Mouse (Mus musculus) embryo, embryonic 10.5 days (tissue): ENCODE measurements at regions not wholly inside any gene's neighbourhood (a gene's known extent, or its start where the extent isn't known, plus 50 kb on each side); places are given as distances from the start of the nearest gene placed in this dataset.
"Not testable (repeated sequence)": the region's sequence is repeated elsewhere in the genome, so short reads cannot be mapped to it uniquely, and the experiment has no call there.

Source experiments
- DNase-seq: peaks from one replicate; pipeline ENCODE4 v3.0.0-alpha.2; 2015; ENCODE audit warnings: low spot score

GRCm38 (mm10) chr2:171985813-171986572, 57.3 kb downstream of the Cbln4 start:
- DNase-seq = no peak

- no peak for DNase-seq
Measured at GRCm38 (mm10) chr2:171969311-171969905, 73.9 kb downstream of the Cbln4 start.

DNA sequence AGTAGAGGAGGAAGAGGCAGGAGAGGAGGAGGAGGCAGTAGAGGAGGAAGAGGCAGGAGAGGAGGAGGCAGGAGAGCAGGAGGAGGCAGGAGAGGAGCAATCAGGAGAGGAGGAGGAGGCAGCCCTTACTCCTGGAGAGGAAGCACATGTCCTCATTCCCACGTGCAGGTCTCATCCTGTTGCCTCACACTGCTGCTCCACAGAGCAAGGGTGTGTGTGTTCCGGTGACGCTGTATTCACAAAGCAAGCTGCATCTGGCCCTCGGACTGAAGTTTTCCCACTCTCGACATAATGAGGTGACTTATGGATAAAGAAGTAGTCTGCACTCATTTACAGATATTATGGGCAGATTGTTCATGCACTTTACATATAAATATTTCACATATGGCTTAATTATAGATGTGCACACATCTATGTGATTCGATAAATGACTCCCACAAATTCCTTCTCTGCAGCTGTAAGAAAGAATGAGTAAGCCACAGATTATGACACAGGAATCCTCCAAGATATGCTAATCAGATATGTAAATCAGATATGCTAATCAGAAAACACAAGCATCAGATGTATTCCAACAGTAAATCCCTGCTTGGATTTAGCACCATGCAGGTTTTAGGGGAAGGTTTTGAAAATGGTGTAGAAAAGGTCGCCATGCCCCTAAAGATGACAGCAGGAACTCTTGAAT, 96.6 kb downstream of the Cbln4 start:
- DNase-seq = no peak

GRCm38 (mm10) chr2:171942671-171943070, 100.6 kb downstream of the Cbln4 start:
- DNase-seq = no peak

DNA sequence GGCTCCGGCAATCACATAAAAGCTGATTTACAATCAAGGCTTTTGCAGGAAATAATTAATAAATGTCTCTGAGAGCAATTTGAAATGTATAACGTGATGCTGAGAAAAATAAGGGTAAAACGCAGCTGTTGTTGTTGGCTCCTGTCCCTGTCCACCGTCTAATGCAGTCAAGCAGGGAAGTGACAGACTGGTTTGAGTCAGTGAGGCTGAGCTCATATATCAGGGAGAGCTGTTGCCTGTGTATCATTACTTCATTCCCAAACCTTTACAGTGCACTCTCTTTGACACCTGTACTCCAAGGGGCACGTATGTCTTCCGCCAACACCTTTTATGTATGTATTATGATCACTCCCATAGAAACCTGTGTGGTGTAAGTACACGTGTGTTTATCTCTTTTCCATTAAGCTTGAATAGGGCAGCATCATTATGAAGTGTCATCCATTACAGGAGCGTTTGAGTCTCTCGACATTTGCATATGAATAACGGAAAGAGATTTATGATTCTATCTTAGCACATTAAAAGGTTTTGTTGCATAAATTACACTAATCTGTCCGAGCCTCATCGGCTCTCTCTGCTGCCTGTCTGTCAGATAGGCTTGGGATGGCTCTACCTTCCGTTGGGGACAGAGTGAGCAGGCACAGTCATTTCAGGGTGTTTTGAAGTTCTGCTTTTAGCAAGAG, 107.5 kb downstream of the Cbln4 start:
- DNase-seq = no peak

DNA sequence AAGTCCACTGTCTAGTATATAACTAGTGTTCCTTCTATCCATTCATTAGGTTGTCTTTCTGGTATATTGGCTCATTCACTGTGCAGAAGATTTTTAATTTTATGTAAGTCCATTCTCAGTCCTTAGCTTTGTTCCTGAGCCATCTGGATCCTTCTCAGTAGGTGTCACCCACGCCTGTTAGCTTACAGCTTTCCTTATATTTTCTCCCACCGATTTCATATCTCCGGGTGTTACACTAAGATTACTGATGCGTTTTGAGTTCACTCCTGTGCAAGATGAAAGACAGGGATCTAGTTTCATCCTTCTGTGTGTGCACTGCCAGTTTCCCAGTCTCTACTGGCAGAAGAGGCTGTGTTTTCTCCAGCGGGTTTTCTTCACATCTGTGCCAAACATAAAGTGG, 122.3 kb downstream of the Cbln4 start:
- no peak for DNase-seq

DNA sequence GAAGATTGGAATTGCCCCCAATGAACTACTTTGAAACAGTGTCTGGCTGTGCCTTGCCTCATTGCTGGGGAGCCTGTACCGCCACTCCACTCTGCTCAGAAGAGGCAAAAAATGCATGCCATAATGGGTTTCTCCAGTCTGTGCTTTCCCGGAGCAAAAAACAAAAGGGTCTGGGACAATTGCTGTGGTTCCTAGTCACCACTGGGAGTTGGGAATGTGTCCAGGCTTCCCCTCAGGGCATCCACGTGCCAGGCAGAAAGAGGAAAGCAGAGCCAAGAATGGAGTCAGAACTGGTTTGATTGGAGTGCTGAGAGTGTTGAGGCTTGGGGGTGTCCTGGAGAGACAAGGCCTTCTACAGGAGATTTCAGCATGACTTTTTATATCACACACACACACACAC, 156.0 kb downstream of the Cbln4 start:
- no peak for DNase-seq

- DNase-seq = not testable (repeated sequence)
Measured at GRCm38 (mm10) chr2:171879238-171879960, 163.9 kb downstream of the Cbln4 start.

- DNase-seq = no peak
Measured at GRCm38 (mm10) chr2:171867550-171867949, 175.7 kb downstream of the Cbln4 start.

GRCm38 (mm10) chr2:171864376-171864965, 178.8 kb downstream of the Cbln4 start:
- no peak for DNase-seq

- DNase-seq = no peak
Measured at GRCm38 (mm10) chr2:171862626-171863025, 180.6 kb downstream of the Cbln4 start.

DNA sequence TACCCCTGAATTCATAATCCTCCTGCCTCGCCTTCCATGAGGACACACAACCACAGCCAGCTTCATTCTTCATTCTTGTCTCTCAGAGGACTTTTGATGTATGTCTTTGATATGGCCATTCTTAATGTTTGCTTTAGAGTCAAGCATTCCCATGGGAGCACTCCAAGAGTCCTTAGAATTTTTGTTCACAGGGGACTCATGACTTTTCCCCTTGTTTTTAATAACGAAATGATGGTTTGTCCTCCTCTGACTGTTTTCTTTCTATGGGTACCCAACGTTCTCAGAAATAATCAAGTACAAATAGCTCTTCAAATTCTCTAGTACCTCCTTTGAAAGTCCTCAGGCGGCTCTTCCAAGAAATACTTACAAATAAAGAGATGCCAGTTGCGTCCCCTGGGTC, 184.4 kb downstream of the Cbln4 start:
- no peak for DNase-seq

- no peak for DNase-seq
Measured at GRCm38 (mm10) chr2:171856491-171856890, 186.8 kb downstream of the Cbln4 start.

- DNase-seq = peak; percentile 19
Measured at GRCm38 (mm10) chr2:171846826-171847492, 196.3 kb downstream of the Cbln4 start.

DNA sequence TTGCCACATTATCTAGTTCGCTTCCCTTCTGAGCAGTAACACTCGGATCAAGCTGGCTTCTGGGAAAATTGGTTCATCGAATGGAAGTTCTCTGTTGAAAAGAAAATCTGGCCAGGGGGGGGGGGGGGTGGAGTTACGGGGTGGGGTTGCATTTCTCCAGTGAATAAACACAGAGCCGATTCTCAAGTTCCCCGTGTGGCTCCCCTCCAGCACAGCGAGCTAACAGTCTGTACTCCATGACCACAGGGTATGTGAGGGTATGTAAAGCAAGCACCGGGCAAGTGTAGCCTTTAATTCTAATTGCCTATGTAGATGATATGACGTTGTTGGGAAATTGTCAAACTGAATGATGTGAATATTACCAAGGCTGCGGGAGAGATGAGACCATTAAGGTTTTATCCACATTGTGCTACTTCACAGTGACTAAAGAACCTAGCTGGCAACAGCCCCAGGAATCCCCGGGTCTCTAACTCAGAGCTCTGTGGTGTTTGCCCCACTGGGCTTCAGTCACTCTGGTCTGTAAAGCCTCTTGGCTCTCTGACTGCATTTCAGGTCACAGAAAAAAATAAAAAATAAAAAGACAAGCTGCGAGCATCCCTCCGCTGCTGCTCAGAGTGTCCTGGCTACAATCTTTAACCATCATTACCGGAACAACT, 203.1 kb downstream of the Cbln4 start:
- DNase-seq = no peak

DNA sequence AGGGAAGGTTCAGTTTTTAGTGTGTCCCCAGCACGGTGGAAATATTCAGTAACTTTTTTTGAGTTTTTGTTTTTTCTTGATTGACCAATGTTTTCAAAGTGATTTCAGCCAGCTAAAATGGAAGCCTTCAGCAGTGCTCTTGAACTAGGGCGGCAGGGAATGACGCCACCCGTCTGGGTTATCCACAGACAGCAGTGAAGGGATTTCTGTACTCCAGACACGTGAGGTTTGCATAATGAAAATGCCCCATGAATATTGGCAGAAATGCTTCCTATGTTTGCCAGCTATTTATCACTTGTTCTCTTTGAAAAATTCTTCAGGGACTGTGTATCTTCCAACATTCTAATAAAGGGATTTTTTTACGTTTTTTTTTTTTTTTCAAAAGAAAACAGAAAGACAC, 221.1 kb downstream of the Cbln4 start:
- no peak for DNase-seq

- no peak for DNase-seq
Measured at GRCm38 (mm10) chr2:171818504-171818903, 224.8 kb downstream of the Cbln4 start.

GRCm38 (mm10) chr2:171816685-171817419, 226.4 kb downstream of the Cbln4 start:
- no peak for DNase-seq

GRCm38 (mm10) chr2:171812701-171813100, 230.6 kb downstream of the Cbln4 start:
- no peak for DNase-seq

DNA sequence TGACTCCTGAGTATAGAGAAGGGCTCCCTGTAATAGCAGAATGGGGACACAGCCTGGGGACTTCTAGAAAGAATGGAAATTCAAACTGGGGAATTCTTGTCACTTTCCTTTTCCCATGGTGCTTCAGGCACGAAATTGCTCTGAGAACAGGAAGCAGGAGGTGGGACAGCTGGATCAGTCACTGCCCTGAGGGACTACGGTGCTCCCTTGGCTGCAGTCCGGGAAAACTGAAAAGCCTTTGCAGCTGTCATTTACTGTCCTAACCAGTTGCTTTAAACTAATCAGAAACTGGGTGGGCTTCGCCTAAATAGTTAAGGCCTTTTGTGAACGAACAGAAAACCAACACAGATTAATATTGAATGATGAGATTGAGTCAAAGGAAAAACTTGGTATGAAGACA, 237.9 kb downstream of the Cbln4 start:
- no peak for DNase-seq
